Mouse (Mus musculus) frontal cortex, adult (tissue): Measurements from ENCODE around the gene Cbx7.
"Not testable (repeated sequence)": the region's sequence is repeated elsewhere in the genome, so short reads cannot be mapped to it uniquely, and the experiment has no call there.

Source experiments
- ATAC-seq: cut with Nextera tagmentation; 2 replicates; pipeline ENCODE4 v1.9.2; 2017; ENCODE audit warnings: mild to moderate bottlenecking, moderate library complexity, mixed read lengths; ENCODE audit not compliant: low TSS enrichment

The Cbx7 gene

DNA sequence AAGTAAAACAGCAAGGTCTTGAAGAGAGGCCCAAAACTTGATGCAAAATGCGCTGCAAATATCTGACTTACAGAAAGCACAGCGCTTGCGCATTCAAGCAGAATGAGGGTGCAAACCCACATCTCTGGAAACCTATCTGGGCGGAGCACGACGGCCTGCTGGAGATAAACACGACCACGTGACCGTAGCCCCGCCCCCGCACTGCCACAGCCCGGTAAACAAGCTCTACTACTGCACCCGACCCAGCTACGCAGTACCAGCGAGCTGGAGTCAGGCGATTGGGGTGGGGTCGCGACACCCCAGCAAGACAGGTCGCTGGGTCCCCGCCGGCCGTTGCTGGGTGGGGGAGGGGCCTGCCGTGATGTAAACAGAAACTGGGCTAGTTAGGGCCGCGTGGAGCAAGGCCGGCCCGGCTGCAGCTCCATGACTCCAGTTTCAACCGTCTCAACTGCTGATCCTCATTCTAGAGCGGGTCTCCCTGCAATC is 43.2 kb downstream of the Cbx7 start:
- peak; percentile 77 for ATAC-seq

DNA sequence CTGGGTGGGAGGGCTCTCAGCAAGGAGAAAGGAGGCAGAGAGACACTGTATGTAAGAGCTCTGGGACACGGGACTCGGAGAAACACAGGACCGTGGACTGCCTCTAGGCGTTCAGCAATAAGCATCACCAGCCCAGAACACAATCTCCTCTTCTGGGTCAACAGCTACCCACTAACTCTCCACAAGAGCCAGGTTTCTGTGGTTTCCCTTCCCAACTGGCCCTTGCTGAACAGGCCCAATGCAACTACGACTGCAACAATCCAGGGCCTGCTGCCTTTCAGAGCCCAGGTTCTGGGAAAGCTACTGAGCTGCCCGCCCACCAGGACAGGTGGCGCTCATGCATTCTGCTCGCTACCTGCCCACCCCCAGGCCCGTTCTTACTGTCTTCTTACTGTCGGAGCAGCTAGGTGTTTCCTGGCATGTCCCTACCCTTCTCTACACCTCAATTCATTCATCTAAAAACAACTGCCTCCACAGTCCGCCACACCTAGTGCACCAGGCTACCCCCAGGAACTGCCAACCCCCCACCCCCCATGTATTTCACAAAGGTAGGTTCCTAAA is 44.0 kb downstream of the Cbx7 start:
- ATAC-seq = 0 out of 2 replicates have a peak, but pooled peaks have one; percentile 3

DNA sequence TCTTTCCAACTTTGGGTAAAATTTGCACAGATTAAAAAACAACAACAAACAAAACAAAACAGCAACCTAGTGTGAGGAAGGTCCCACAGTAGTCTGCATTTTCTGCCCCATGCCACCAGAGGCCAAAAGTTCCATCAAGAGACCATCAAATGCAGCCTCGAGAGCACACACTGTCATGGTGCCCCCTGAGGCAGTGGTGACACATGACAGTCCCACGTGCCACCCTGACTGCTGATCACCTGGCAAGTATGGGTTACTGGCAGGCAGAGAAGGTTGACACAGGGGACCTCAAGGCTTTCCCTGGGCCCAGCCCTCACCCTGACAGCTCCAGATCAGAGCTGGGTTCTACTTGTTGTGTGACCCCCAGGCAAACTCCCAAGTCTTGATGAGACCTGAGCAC is 51.1 kb downstream of the Cbx7 start:
- ATAC-seq = no peak

DNA sequence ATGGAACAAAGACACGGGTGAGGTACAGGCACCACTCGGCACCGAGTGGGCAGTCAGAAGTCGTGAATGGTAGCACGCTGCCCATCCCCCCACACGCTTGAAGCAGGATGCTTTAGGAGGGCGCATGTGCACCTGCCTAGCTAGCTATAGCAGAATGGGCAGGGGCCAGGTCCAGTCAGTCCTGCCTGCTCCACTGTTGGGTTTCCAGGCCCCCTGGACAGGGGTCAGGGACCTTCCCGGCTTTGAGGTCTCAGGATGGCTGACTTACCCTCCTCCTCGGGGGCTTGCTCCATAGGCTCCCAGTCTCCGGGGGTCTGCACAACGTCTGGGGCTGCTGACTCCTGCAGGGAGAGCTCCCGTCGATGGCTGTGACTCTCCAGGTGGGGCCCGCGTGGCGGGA is 52.4 kb downstream of the Cbx7 start:
- ATAC-seq = no peak

DNA sequence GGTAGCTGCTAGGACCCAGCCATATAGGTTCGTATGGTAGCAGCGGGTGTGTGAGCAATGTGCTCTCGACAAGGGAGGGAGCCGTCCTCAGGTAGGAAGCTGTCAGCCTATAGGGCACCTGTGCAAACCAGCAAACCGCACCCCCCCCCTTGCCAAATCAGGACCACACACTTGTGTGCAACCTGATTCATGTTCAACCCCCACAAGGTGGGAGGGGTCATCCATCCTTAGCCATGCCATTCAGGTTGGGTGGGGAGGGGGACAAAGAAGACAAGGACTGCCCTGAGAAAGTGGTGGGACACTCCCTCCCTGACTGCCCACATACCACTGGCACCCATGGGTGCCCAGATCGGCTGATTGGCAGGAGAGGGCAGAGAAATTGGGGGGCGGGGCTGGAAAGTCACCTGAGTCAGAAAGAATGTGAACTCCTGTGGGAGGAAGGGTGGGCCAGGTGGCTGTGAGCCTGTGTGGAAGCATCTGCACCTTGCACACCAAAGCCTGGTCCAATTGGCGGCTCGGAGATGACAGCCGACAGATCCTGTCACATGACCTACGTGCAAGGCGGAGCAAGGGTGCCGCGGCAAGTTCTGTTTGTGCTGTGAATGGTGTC is 53.7 kb downstream of the Cbx7 start:
- no peak for ATAC-seq

DNA sequence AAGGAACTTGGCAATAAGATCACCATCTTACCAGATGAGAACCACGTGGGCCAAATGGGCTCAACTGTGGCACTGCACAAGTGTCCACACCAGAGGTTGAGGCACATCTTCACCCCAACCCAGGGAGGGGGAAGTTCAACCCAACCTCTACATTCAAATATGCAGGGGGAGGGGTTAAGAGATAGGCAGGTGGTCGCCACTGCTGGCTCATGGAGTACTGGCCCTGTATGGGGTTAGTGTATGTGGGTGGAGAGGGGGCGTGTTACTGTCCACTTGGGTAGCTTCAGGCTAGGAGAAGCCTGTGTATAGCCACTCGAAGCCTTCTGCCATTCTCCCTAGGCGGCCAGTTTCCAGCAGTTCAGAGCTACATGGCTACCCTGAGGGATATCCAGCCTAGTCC is 54.8 kb downstream of the Cbx7 start:
- no peak for ATAC-seq

DNA sequence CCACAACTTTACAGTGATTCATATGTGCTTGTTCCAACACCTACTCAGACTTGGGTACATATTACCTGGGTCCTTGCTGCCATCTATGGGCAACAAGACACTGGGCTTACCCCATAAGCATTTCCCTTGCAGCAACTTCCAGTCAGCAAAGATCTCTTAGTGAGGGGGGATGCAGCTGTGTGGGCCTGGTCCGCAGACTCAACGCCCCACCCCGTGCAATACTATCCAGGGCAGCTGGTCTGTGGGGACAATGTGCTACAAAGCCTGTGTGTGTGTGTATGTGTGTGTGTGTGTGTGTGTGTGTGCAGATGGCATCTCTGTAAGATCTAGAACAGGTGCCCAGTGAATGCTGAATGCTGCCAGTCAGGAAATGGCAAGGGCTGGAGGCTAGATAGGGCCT is 56.6 kb downstream of the Cbx7 start:
- ATAC-seq = peak; percentile 80

DNA sequence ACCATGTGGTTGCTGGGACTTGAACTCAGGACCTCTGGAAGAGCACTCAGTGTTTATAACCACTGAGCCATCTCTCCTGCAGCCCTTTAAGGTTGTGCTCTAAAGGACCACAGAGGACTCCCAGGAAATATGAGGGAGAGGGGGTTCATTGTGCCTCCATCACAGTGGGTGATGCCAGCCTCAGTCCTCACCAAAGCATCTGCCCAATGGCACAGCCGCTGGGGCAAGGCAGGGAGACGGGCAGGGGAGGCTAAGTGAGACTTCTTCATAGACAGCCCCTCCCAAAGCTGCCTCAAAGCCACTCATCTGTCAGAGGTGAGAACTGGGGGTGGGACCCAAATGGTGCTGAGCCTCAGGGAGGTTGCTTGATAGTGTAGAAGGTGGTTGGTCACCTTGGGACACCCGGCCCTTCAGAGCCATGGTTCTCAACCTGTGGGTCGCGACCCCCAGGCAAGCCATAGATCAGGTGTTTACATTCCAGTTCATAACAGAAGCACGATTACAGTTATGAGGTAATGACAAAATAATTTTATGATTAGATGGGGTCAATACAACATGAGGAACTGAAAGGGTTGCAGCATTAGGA is 57.1 kb downstream of the Cbx7 start:
- ATAC-seq = no peak

DNA sequence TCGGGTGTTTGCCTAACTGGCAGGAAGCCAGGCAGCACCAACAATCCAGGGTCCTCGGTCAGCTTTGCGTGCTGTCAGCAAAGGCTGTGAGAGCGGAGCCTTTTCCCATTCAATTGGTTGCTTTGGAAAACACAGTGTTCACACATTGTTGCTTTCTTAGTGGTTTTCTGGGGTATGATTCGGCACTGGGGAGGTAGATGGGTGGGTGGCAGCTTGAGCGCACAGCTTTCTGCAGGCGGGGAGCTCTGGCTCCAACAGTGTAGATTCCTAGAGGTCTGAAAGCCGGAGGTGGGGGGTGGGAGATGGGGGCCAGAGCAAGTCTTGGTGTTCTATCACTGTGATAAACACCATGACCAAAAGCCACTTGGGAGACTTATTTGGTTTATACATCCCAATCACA is 59.6 kb downstream of the Cbx7 start:
- peak; percentile 62; the same call in 1 of the 2 replicates for ATAC-seq

DNA sequence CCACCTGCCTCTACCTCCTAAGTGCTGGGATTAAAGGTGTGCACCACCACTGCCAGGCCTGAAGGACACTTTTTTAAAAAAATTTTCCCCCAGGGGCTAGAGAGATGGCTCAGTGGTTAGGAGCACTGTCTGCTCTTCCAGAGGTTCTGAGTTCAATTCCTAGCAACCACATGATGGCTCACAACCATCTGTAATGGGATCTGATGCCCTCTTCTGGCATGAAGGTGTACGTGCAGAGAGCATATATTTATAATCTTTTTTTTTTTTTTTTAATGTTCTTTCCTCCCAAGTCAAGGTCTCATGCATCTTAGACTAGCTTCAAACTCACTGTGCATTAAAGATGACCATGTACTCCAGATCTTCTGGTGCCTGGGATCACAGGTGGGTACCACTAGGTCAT is 60.1 kb downstream of the Cbx7 start:
- not testable (repeated sequence) for ATAC-seq

DNA sequence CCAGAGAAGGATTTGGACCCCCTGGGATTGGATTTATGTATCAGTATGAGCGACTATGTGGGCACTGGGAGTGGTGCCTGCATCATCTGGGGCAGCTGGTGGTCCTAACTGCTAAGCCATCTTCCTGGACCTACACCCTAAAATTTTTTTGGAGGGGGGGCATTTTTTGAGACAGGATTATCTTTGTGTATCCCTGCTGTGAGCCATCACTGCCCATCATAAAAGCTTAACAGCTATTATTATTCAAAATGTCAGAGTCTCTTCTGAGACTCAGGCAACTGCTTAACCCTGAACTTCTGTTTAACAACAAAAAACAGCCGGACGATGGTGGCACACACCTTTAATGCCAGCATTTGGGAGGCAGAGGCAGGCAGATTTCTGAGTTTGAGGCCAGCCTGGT is 61.9 kb downstream of the Cbx7 start:
- not testable (repeated sequence) for ATAC-seq

DNA sequence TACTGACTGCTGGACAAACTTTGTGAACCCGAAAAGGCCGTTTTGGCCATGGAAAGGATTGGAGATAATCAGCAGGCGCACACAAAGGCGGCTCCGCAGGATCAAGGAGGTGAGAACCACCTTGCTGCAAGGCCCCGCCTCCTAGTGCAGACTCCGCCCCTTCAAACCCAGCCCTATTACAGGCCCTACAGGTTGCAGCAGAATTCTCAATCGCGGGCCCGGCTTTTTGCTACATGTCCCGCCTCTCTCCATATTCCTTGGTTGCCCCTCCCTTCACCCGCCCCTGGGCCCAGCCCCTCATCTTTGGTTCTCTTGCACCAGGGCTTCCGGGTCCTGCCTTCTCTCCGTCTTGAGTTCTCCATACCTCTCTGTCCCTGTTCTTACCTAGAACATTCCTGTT is 64.1 kb downstream of the Cbx7 start:
- no peak for ATAC-seq

DNA sequence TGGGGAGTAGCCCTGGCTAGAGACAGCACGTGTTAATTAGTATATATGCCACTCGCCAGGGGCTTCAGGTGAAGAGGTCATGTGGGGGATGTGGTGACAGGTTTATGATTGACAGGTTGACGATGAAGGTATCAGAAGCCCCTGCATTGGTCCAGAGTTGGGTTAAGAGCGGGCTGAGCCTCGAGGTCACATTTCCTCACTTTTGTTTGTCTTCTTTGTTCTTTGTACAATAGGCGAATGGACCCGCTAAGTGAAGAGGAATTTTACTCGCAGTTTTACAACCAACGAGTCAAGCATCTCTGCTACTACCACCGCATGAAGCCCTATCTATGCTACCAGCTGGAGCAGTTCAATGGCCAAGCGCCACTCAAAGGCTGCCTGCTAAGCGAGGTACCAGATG is 65.7 kb downstream of the Cbx7 start:
- no peak for ATAC-seq

DNA sequence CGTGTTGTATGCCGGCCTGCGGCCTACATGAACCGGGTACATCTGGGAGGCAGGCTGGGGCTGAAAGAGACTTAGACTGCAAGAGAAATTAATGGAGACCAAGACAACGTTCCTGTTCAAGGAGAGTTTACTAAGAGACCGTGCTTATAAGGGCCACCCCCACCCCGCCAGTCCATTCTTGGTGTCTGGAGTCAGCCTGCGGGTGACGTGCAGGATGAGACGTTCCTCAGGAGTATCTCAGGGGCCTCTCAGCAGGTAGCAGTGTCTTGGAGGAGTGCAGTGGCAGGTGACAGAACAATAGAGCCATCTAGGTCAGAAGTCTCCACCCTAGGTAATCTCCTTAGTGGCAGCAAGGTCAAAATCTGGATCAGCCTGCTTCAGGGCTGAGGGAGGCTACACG is 66.2 kb downstream of the Cbx7 start:
- not testable (repeated sequence) for ATAC-seq

DNA sequence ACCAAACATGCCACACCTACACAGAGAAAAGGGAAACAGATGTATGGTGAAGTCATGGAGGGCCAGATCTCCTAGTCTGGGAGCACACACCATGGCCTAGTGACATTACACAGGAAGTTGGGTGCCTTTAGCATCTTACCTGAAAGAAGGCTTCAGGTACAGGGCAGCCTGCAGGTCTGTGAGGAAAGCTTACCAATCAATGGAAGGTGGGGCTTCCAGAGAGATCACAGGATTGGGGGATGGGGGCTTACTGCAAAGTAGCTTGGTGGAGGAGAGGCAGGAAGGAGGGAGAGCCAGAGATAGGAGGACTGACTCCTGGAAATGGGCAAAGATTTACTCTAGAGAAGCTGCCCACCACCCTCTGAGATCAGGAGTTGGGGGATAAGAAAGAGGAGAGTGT is 67.0 kb downstream of the Cbx7 start:
- ATAC-seq = no peak

DNA sequence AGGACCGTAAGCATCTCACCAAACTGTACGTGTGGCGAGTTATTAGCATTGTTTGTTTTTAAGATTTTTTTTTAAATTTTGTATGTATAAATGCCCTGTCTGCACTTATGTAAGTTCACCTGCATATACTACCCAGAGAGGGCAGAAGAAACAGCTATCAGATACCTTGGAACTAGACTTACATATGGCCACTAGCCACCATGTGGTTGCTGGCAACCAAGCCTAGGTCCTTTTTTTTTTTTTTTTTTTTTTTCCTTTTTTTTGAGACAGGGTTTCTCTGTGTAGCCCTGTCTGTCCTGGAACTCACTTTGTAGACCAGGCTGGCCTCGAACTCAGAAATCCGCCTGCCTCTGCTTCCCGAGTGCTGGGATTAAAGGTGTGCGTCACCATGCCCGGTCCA is 67.8 kb downstream of the Cbx7 start:
- ATAC-seq = not testable (repeated sequence)

DNA sequence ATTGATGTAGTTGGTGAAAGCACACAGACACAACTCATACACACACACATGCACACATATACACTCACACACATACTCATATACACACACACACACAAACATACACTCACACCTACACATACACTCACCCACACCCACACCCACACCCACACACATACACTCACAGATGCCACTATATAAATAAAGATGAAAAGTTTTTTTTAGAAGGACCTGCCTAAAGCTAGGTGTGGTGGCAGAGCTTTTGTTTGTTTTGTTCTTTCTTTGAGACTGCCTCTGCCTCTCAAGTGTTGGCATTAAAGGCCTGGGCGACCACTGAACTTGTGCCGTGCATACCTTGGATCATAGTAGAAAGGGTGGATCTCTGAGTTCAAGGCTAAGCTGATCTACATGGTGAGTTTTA is 69.5 kb downstream of the Cbx7 start:
- no peak for ATAC-seq

DNA sequence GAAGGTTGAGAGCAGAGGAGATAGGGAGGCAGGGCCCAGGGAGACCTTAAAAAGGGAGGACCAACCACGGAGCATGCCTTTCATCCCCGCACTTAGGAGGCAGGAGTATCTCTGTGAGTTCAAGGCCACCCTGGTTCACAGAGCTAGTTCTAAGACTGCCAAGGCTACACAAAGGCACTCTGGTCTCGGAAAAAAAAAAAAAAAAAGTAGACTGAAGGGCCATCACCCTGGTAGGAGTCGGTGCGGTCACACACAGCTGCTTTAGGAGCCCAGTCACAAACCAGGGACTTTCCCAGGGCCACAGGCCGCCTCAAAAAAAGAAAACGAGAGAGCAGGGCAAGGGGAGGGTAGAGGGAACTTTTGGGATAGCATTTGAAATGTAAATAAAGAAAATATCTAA is 70.2 kb downstream of the Cbx7 start:
- ATAC-seq = no peak

DNA sequence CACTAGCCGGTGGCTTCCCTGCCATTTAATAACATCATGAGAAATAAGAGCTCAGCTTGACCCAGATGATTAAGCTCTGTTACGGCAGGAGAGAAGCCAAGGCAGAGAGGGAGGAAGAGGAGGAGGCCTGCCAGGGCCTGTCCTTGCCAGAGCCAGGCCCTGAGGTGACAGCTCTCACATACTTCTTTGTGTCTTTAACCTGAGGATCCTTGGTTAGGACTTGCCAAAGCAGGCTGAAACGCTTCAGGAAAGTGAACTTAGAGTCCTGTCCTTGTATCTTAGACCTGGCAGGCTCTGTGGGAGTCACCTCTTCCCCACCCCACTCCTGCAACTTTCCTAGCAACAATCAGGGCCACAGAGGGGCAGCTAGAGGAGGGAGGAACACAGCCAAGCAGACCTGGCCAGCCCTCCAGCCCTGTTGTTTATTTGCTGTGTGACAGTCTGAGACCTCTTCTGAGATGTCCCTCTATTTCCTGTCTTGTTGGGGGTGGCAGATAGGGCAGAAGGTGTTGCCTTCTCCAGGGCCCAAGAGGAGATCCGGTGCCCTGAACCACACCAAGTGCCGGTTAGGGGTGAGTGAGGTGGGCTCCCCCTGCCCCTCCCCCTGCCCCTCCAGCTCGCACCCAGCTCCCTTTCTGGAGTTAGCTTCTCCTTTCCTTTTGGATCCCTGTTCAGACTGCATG is 71.0 kb downstream of the Cbx7 start:
- ATAC-seq = no peak

DNA sequence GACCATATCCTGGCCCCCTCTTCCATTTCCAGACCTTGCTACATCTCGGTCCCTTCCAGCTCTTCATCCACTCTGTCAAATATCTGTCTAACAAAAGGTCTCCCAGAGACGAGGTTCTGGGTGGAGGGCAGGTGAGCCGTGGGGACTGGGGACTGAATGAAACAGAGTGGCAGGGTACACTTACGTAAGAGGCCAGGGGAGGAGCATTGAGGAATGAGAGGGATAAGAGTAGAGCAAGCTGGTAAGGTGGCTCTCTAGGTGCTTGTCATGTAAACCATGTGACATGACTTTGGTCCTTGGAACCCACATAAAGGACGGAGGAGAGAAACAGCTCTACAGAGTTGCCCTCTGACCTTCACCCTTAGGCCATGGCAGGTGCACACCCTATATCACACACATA is 71.9 kb downstream of the Cbx7 start:
- ATAC-seq = no peak

DNA sequence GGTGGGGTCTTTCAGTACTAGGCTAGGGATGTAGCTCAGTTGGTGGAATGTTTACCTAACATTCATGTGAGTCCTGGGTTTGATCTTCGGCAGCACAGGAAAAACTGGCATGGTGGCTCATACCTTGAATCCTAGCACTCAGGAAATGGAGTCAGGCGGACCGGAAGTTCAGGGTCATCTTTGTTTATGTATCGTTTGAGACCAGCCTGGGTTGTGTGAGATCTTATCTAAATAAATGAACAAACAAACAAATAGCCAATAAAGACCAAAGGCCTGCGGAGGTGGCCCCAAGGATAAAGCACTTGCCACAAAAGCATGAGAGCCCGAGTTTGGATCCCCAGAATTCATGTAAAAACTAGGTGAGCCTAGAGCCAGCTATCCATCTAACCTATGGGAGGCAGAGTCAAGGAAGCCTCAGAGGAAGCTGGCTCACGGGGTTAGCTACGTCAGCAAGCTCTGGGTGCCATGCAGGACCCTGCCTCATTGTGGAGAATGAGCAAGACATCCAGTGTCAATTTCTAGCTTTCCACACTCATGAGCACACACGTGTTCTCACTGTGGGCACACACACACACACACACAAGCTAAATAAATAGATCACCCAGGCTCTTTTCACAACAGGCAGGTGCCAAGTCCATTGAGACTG is 74.7 kb downstream of the Cbx7 start:
- no peak for ATAC-seq
